Mouse (Mus musculus): ENCODE results near the gene Asdurf. TPM values are rescaled to one million over a fixed set of nuclear protein-coding genes. Genes with fewer than 3 reads are reported as not detected.

The Asdurf gene
- total RNA-seq, 2 experiments from 2014 or later, result 6.7 TPM; not detected in 1

Other genes starting within 250 kb of the Asdurf start
- not detected for gene 1700019A02Rik, start 165.0 kb downstream of the Asdurf start, total RNA-seq (2021)
- 1 to 10 TPM; 4.5 to 5.2 TPM for gene Pms1, start 55.6 kb downstream of the Asdurf start, total RNA-seq (2021)
- gene Ormdl1, start 55.5 kb downstream of the Asdurf start, total RNA-seq (2021), result 10 to 100 TPM; 14.1 to 19.5 TPM
- gene Gm28778, start 55.5 kb downstream of the Asdurf start, total RNA-seq (2021), result 1 to 10 TPM; 1.8 TPM
- 10 to 100 TPM; 18.2 to 19.0 TPM for gene Osgepl1, start 39.0 kb downstream of the Asdurf start, total RNA-seq (2021)
- not detected for gene Gm28551, start within 50 bp of the Asdurf start, total RNA-seq (2021)
- gene Asnsd1, start 133 bp upstream of the Asdurf start, total RNA-seq (2021), result 10 to 100 TPM; 26.3 to 29.3 TPM

All from adrenal gland, adult 18-20 months (tissue).